Mouse (Mus musculus) right cerebral cortex, postnatal 36 days (tissue): ENCODE measurements around the gene Cog4.

Experiments used
- DNase-seq, 2 experiments: peaks; one replicate each; pipeline ENCODE4 v3.0.0; 2022; ENCODE audit warnings: low spot score in 2 of 2, mixed read lengths in 1 of 2

The Cog4 gene

GRCm38 (mm10) chr8:110846405-110847170, at the start of gene Cog4, which contains the start of gene Sf3b3:
TSS of gene Cog4 (plus strand) at chr8:110846600.
TSS of gene Sf3b3 (minus strand) at chr8:110846787.
- DNase-seq = peak; percentile 75 to 76

DNA sequence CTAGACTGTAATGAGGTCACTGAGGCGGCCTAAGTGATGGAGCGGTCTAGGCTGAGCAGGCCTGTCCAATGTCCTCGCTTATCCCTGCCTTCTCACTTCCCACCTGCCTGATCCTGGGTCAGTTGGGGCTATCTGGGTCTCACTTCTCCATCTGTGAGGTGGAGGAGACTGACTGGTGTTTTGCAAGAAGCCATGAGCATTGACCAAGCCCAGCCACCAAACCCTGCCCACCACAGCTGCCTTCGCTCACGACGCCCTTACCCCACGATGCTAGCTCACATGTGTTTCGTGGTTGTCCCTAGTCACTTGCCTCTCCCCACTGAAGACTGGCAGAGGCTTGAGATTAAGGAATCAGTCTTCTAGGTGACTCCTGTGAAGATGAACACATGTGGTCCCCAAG, 49.3 kb upstream of the Cog4 start:
- DNase-seq = no peak

DNA sequence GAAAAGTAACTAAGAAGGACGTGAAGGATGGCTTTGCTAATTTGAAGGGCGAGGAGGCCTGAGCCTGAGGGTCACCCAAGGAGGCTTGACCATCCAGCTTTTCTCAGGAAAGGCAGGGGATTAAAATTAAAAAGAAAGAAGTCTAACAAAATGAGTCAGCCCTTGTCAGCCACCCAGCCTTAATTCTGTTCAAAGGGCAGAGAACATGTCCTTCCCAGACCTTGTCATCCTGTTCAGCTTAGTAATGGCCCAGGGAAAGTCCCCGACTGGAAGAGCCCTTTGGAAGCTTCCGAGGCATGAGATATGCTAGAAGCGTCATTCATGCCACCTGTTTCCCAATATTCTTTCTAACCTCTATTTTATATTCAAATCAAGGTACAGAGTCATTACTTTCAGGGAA, 43.4 kb upstream of the Cog4 start:
- no peak for DNase-seq

DNA sequence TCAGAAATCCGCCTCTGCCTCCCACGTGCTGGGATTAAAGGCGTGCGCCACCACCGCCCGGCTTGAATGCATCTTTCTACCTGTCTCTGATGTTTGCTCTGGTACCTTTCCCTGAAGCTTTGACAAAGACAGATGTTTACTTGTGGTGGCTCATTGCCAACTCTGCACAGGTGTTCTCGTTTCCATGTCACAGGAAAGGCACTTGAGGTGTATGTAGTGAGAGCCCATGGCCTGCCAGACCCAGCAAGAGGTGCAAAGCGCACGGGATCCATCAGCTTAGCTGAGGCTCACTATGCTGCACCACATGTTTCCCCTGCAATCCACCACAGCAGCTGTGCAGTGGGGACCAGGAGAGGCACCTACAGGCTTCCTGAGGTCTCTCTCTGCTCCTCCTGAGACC, 42.5 kb upstream of the Cog4 start:
- DNase-seq = no peak

- no peak for DNase-seq
These were observed 41.4 kb upstream of the Cog4 start for GRCm38 (mm10) chr8:110804825-110805514.

- DNase-seq = no peak
These were observed 40.7 kb upstream of the Cog4 start, which contains the start of gene Il34 for GRCm38 (mm10) chr8:110805669-110806068. TSS of gene Il34 (minus strand) at chr8:110805924.

- DNase-seq = no peak
These were observed 40.3 kb upstream of the Cog4 start for GRCm38 (mm10) chr8:110806146-110806545.

GRCm38 (mm10) chr8:110808495-110809472, 37.6 kb upstream of the Cog4 start:
- DNase-seq = peak in 1 of 2 experiments; percentile 34

GRCm38 (mm10) chr8:110809831-110810230, 36.6 kb upstream of the Cog4 start:
- no peak for DNase-seq

- DNase-seq = no peak
These were observed 35.8 kb upstream of the Cog4 start for GRCm38 (mm10) chr8:110810481-110811065.

DNA sequence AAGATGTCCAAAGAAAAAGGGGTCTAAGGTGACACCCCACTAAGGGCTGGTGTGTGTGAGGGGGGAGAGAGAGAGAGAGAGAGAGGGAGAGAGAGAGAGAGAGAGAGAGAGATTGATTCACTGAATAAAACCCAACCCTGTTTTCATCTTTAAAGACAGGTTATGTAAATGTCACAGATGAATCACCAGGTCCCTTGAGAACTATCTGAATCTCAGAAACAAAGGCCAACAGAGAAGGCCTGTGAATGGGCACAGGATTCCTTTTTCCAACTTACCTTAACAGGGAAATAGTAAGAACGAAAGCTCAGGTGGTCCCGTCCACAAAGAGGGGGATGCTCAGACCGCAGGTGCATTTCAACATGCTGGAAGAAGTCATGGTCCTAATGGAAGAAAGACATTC, 35.3 kb upstream of the Cog4 start:
- DNase-seq = no peak

DNA sequence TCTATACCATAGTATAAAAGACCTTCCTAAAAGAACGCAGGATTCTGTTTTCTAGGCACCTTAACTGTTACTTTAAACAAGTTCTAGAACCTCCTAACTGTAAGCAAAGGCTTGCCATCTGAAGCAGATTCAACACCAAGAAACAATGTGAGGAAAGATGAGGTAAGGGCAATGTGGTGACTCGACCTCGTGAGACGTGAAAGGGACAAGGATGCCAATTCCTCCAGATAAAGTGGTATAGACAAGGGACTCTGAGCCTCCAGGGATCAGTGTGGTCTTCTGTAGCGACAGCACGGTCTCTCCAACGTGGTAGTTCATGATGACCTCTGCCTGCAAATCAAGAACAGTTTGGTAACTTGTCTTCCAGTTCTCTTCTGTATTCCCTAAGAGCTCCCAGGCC, 34.6 kb upstream of the Cog4 start:
- DNase-seq = no peak

- no peak for DNase-seq
These were observed 33.9 kb upstream of the Cog4 start for GRCm38 (mm10) chr8:110812349-110813080.

- DNase-seq = no peak
These were observed 33.2 kb upstream of the Cog4 start for GRCm38 (mm10) chr8:110813081-110813812.

DNA sequence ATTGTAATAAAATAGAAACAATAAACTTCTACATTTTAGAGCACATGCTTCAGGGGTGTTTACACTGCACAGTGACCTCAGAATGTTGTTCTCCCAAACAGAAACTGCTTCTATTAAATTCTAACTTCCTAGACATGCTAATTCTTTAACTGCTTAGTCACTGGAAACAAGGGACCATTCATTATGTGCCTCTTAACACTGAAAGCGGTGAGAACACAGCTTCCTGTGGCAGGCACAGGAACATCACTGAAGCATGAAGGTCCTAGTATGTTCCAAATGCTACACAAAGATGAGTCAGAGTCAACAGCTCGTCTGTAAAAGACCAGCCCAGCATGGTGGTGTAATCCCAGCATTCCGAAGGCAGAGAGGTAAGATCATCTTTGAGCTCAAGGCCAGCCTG, 31.1 kb upstream of the Cog4 start:
- no peak for DNase-seq

- DNase-seq = no peak
These were observed 29.4 kb upstream of the Cog4 start for GRCm38 (mm10) chr8:110816990-110817389.

GRCm38 (mm10) chr8:110818593-110818992, 27.8 kb upstream of the Cog4 start:
- no peak for DNase-seq

GRCm38 (mm10) chr8:110820257-110820656, 26.1 kb upstream of the Cog4 start:
- DNase-seq = no peak

GRCm38 (mm10) chr8:110821960-110822359, 24.4 kb upstream of the Cog4 start:
- no peak for DNase-seq

GRCm38 (mm10) chr8:110824861-110825260, 21.5 kb upstream of the Cog4 start:
- DNase-seq = no peak
